Mouse (Mus musculus) ovary, postnatal 10 days (tissue): Measurements from ENCODE around the gene Akr1d1.

Experiments
- DNase-seq: peaks from one replicate; pipeline ENCODE4 v3.0.0; 2022; ENCODE audit warnings: low spot score

Gene Akr1d1

DNA sequence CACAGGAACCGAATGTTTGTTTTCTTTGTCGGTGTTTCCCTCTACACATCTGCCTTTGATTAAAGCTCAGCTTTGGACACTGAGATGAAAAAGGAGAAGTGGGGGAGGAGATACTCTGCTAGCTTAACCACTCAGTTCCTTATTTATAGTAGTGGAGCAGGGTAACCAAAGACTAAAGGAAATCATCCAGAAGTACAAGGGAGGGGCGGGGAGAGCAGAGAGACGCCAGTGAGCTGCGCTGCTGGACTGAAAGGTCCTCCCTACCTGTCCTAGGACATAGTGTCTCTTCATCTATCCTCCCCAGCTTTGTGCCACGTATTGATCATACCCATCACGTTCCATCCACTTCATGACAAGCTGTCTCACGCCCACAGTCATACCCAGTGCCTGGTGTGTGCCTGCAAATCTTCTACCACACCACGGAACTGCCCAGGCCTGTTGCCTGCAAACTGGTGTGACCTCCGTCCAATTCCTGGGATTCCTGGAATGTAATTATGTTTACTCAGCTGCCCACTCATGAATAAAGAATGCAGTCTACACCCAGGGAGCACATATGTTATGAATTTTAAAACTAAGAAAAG lies 87.5 kb downstream of the Akr1d1 start:
- DNase-seq: no peak
